Mouse (Mus musculus): ENCODE data around the gene Sgce.

DNA sequence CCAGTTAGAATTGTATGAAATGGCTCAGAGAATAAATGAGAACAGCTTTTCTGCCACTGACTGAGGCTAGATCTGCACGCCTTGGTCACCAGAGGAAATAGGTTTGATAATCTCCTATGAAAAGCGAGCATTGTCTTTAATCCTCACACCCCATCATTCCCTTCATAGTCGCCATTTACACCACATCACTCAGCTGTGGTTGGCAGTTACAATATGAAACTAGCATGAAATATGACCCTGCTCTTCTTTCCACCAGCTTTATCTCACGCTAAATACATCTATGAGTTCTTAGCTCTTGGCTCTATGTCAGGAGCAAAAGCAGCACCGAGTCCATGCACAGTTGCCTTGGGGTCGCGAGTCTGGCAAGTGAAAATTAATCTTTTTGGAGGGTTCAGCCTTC lies 43.1 kb downstream of the Sgce start:
- TF ChIP-seq CTCF (IDR thresholded peaks at IDR 0.05; ENCODE audit: low read depth) = no peak
- TF ChIP-seq EP300 (IDR thresholded peaks at IDR 0.05; ENCODE audit: low read depth) = no peak
